Mouse (Mus musculus) T-helper 2 cell (primary cell): ENCODE data around the gene Ltbp2.

Source experiments
- in situ Hi-C: fragments of 300-600 bp; cut with MboI, MseI; formaldehyde crosslinking; loops from one replicate; pipeline ENCODE4 v1.15.1; 2025; ENCODE audit warnings: high pct_unique_total_duplicates

The Ltbp2 gene

GRCm38 (mm10) chr12:84840734-84841133 lies 35.6 kb downstream of the Ltbp2 start:
- in situ Hi-C loops: loop anchor here (5.0 to 25.0 kb wide), 2 partner anchors 57 to 1978 kb away; no protein-coding TSS in a partner anchor

- in situ Hi-C loops: loop anchor here (5.0 to 25.0 kb wide), 2 partner anchors 57 to 1978 kb away; no protein-coding TSS in a partner anchor
These were observed 36.4 kb downstream of the Ltbp2 start for GRCm38 (mm10) chr12:84839965-84840364.

GRCm38 (mm10) chr12:84835626-84836025 lies 40.7 kb downstream of the Ltbp2 start:
- in situ Hi-C loops: loop anchor here (25.0 kb wide), 1 partner anchor 1973 kb away; no protein-coding TSS in a partner anchor

- in situ Hi-C loops: loop anchor here (25.0 kb wide), 1 partner anchor 1972 kb away; no protein-coding TSS in a partner anchor
These were observed 41.6 kb downstream of the Ltbp2 start for GRCm38 (mm10) chr12:84834773-84835172.

GRCm38 (mm10) chr12:84831648-84832047 lies 44.7 kb downstream of the Ltbp2 start:
- in situ Hi-C loops: loop anchor here (25.0 kb wide), 1 partner anchor 1969 kb away; no protein-coding TSS in a partner anchor

GRCm38 (mm10) chr12:84831141-84831540 lies 45.2 kb downstream of the Ltbp2 start:
- in situ Hi-C loops: loop anchor here (25.0 kb wide), 1 partner anchor 1969 kb away; no protein-coding TSS in a partner anchor

- in situ Hi-C loops: loop anchor here (25.0 kb wide), 1 partner anchor 1968 kb away; no protein-coding TSS in a partner anchor
These were observed 45.9 kb downstream of the Ltbp2 start for GRCm38 (mm10) chr12:84830438-84830837.

GRCm38 (mm10) chr12:84829913-84830312 lies 46.4 kb downstream of the Ltbp2 start:
- in situ Hi-C loops: loop anchor here (5.0 to 25.0 kb wide), 2 partner anchors 37 to 1968 kb away; no protein-coding TSS in a partner anchor

- in situ Hi-C loops: loop anchor here (5.0 to 25.0 kb wide), 2 partner anchors 38 to 1967 kb away; no protein-coding TSS in a partner anchor
These were observed 47.1 kb downstream of the Ltbp2 start for GRCm38 (mm10) chr12:84829109-84829724.

- in situ Hi-C loops: loop anchor here (5.0 to 25.0 kb wide), 2 partner anchors 40 to 1965 kb away; no protein-coding TSS in a partner anchor
These were observed 48.9 kb downstream of the Ltbp2 start for GRCm38 (mm10) chr12:84827384-84827933.

- in situ Hi-C loops: no loop called here
These were observed 52.1 kb downstream of the Ltbp2 start for GRCm38 (mm10) chr12:84824203-84824602.

- in situ Hi-C loops: no loop called here
These were observed 52.7 kb downstream of the Ltbp2 start for GRCm38 (mm10) chr12:84823601-84824000.

- in situ Hi-C loops: no loop called here
These were observed 56.8 kb downstream of the Ltbp2 start for GRCm38 (mm10) chr12:84819236-84820168.

GRCm38 (mm10) chr12:84818496-84818895 lies 57.8 kb downstream of the Ltbp2 start:
- in situ Hi-C loops: no loop called here

- in situ Hi-C loops: no loop called here
These were observed 61.5 kb downstream of the Ltbp2 start for GRCm38 (mm10) chr12:84814663-84815325.

GRCm38 (mm10) chr12:84813773-84814172 lies 62.6 kb downstream of the Ltbp2 start:
- in situ Hi-C loops: no loop called here

- in situ Hi-C loops: no loop called here
These were observed 64.3 kb downstream of the Ltbp2 start for GRCm38 (mm10) chr12:84812004-84812403.

- in situ Hi-C loops: no loop called here
These were observed 64.8 kb downstream of the Ltbp2 start for GRCm38 (mm10) chr12:84811510-84811909.

- in situ Hi-C loops: no loop called here
These were observed 65.5 kb downstream of the Ltbp2 start for GRCm38 (mm10) chr12:84810810-84811209.

- in situ Hi-C loops: loop anchor here (10.0 kb wide), 1 partner anchor 376 kb away; no protein-coding TSS in a partner anchor
These were observed 67.3 kb downstream of the Ltbp2 start for GRCm38 (mm10) chr12:84809033-84809432.

- in situ Hi-C loops: loop anchor here (10.0 kb wide), 1 partner anchor 377 kb away; no protein-coding TSS in a partner anchor
These were observed 69.0 kb downstream of the Ltbp2 start for GRCm38 (mm10) chr12:84807351-84807750.
